ENCODE assay signal across 7 mouse cellular contexts in the genomic region with DNA sequence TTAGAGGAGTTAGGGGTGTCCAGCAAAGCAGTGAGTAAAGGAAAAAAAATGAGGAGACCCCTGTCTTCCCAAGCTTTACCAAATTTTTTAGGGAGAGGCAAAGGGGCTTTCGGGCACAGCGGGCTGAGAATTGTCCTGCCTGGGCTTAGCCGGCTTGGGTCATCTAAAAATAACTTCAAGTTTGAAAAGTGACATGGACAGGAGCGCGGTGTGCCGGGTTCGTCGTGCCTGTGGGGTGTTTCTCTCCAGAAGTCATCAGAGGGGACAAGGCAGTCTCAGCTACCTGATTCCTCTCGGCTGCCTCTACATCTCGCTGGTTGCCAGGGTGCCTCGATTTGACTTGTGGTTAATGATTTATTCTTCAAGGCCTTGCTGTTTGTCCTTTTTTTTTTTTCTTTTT. TPM values are rescaled to one million over a fixed set of nuclear protein-coding genes. Genes with fewer than 3 reads are reported as not detected.
A peak's percentile ranks its signal among the peaks of the same experiment; 100 is the strongest.
DNase-seq lines count a peak whose midpoint lies in the region; ATAC-seq lines count a peak whose summit lies in the region.

No protein-coding gene starts in this region.

- no peaks in the 10 kb centered on the region for H3K9me3 ChIP-seq in embryonic facial prominence, embryonic 10.5 days
- H3K9me3 ChIP-seq in forebrain, embryonic 13.5 days (replicated peaks) = no peaks in the 10 kb centered on the region
- no peaks in the 10 kb centered on the region for H3K9me3 ChIP-seq in intestine, embryonic 15.5 days
- no peaks in the 10 kb centered on the region for H3K9me3 ChIP-seq in liver, embryonic 16.5 days (replicated peaks; ENCODE audit: control insufficient read depth, low read length)

- no peaks in the 10 kb centered on the region for H3K36me3 ChIP-seq in embryonic facial prominence, embryonic 10.5 days (replicated peaks)
- H3K36me3 ChIP-seq in forebrain, embryonic 13.5 days (ENCODE audit: poor library complexity, severe bottlenecking) = no peaks in the 10 kb centered on the region
- no peaks in the 10 kb centered on the region for H3K36me3 ChIP-seq in intestine, embryonic 15.5 days
- H3K36me3 ChIP-seq in liver, embryonic 16.5 days (ENCODE audit: control insufficient read depth, insufficient read depth) = no peaks in the 10 kb centered on the region

- H3K9ac ChIP-seq in forebrain, embryonic 13.5 days = 0 out of 2 replicates have a peak overlapping the region, but pooled peaks have one; percentile 76
- H3K9ac ChIP-seq in intestine, embryonic 15.5 days = no peak overlapping the region
- H3K9ac ChIP-seq in liver, embryonic 16.5 days (ENCODE audit: low read depth, low read length) = no peak overlapping the region

- H3K27me3 ChIP-seq in embryonic facial prominence, embryonic 10.5 days (replicated peaks; ENCODE audit: low read depth, poor library complexity, severe bottlenecking) = peaks cover 39% of the 10 kb centered on the region
- peaks cover 8% of the 10 kb centered on the region; the same call in 1 of the 2 replicates for H3K27me3 ChIP-seq in forebrain, embryonic 13.5 days
- no peaks in the 10 kb centered on the region for H3K27me3 ChIP-seq in intestine, embryonic 15.5 days (replicated peaks)
- H3K27me3 ChIP-seq in liver, embryonic 16.5 days (ENCODE audit: control insufficient read depth, insufficient read depth, low read depth, low read length) = peaks cover 9% of the 10 kb centered on the region

- no peak overlapping the region for H3K27ac ChIP-seq in embryonic facial prominence, embryonic 10.5 days (replicated peaks)
- H3K27ac ChIP-seq in forebrain, embryonic 13.5 days = no peak overlapping the region
- no peak overlapping the region for H3K27ac ChIP-seq in intestine, embryonic 15.5 days
- no peak overlapping the region for H3K27ac ChIP-seq in liver, embryonic 16.5 days (ENCODE audit: low read length)

- H3K4me2 ChIP-seq in forebrain, embryonic 13.5 days = peak overlapping the region; percentile 91
- H3K4me2 ChIP-seq in intestine, embryonic 15.5 days (replicated peaks) = peak overlapping the region; percentile 96
- peak overlapping the region; percentile 65 for H3K4me2 ChIP-seq in liver, embryonic 16.5 days (ENCODE audit: low read depth, low read length)

- peaks cover 13% of the 10 kb centered on the region for H3K4me1 ChIP-seq in embryonic facial prominence, embryonic 10.5 days
- H3K4me1 ChIP-seq in forebrain, embryonic 13.5 days = peaks cover 10% of the 10 kb centered on the region; the same call in 1 of the 2 replicates
- H3K4me1 ChIP-seq in intestine, embryonic 15.5 days (replicated peaks) = peaks cover 11% of the 10 kb centered on the region; the same call in 1 of the 2 replicates
- H3K4me1 ChIP-seq in liver, embryonic 16.5 days (ENCODE audit: control insufficient read depth, low read depth, low read length) = no peaks in the 10 kb centered on the region; the same call in 1 of the 2 replicates

- no peak for ATAC-seq in forebrain, embryonic 13.5 days
- peak; percentile 50; the same call in 1 of the 2 replicates for ATAC-seq in intestine, embryonic 15.5 days
- no peak for ATAC-seq in liver, embryonic 16.5 days (ENCODE audit: low read depth)
- no peak for ATAC-seq in CD4-positive, CD25-positive, alpha-beta regulatory T cell, adult 4 months

- 63% methylated on average over 11 of the region's 11 CpGs for WGBS in embryonic facial prominence, embryonic 10.5 days
- 68% methylated on average over 11 of the region's 11 CpGs for WGBS in forebrain, embryonic 13.5 days
- WGBS in intestine, embryonic 15.5 days = 33% methylated on average over 11 of the region's 11 CpGs
- WGBS in liver, embryonic 16.5 days (ENCODE audit: insufficient replicate concordance) = 42% methylated on average over 11 of the region's 11 CpGs

- H3K4me3 ChIP-seq in embryonic facial prominence, embryonic 10.5 days = peak overlapping the region; percentile 77
- peak overlapping the region; percentile 64 for H3K4me3 ChIP-seq in forebrain, embryonic 13.5 days
- peak overlapping the region; percentile 55 for H3K4me3 ChIP-seq in intestine, embryonic 15.5 days (replicated peaks)
- H3K4me3 ChIP-seq in liver, embryonic 16.5 days (ENCODE audit: low read depth, low read length) = peak overlapping the region; percentile 48

- no peak for DNase-seq in embryonic facial prominence, embryonic 10.5 days (ENCODE audit: low spot score)
- DNase-seq in c-Kit-positive CD71-positive TER-119-positive erythroid progenitor cells, embryonic 14.5 days (ENCODE audit: low spot score) = no peak
- DNase-seq in urinary bladder, postnatal 25 days (ENCODE audit: low spot score) = no peak

RNA-seq across cellular contexts. Expression of a gene that starts 1.3 kb away (rescaled TPM):
- 3.2 and 5.6 TPM in 2 replicates for polyA plus RNA-seq in embryonic facial prominence, embryonic 10.5 days (2016; fragmentation: Nextera tagmentation; extraction: Ambion mirVana)
- polyA plus RNA-seq in forebrain, embryonic 13.5 days (2015; fragmentation: Nextera tagmentation; extraction: Ambion mirVana) = 24.5 and 30.4 TPM in 2 replicates
- polyA plus RNA-seq in intestine, embryonic 15.5 days (2015; fragmentation: Nextera tagmentation; extraction: Ambion mirVana) = 5.9 and 7.3 TPM in 2 replicates
- polyA plus RNA-seq in liver, embryonic 16.5 days (2015; fragmentation: Nextera tagmentation; extraction: Ambion mirVana) = 0.83 and 1.2 TPM in 2 replicates
- polyA plus RNA-seq in CD4-positive, CD25-positive, alpha-beta regulatory T cell, adult 4 months (2017; shearing (Covaris generic)) = not detected
